Mouse (Mus musculus): ENCODE data around the gene Rgs6. TPM values are rescaled to one million over a fixed set of nuclear protein-coding genes. Genes with fewer than 3 reads are reported as not detected.

Rgs6 gene
- polyA plus RNA-seq, 1 experiment from 2014 or later, result 1.0 TPM

DNA sequence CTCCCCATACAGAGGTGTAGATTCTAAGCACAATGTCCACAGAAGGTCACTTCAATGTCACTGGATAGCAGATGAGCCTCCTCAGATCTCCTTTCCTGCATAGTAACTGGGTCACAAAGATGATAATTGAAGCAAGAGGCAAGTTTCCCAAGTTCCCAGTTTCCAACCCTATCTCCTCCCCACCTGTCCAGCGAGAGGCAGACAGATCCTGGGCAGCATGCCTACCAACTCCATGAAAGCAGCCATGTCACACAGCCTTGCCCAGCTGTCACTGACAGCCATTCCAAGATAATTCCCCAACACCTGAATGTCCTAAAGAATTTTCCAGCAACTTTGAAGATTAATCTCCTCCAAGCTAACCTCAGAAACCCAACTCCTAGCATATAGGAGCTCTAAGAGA, 399.6 kb downstream of the Rgs6 start:
- Histone ChIP-seq H3K4me2 (no peak overlapping the region), H3K9ac (ENCODE audit: low read depth, low read length) (no peak overlapping the region), H3K4me1 (replicated peaks; ENCODE audit: control insufficient read depth, insufficient read depth, low read length) (no peaks in the 10 kb centered on the region), H3K4me3 (ENCODE audit: low read depth, low read length) (no peak overlapping the region), H3K9me3 (ENCODE audit: control insufficient read depth, low read length) (no peaks in the 10 kb centered on the region), H3K27ac (ENCODE audit: low read depth, low read length) (no peak overlapping the region), H3K27me3 (replicated peaks; ENCODE audit: control insufficient read depth, insufficient read depth, low read length) (no peaks in the 10 kb centered on the region), H3K36me3 (ENCODE audit: control insufficient read depth, insufficient read depth, low read length) (no peaks in the 10 kb centered on the region)
- ATAC-seq (replicated peaks; ENCODE audit: low FRiP score), result no peak
- WGBS, result 74% methylated on average over 1 of the region's 1 CpGs
- DNase-seq (ENCODE audit: low spot score), result no peak

DNA sequence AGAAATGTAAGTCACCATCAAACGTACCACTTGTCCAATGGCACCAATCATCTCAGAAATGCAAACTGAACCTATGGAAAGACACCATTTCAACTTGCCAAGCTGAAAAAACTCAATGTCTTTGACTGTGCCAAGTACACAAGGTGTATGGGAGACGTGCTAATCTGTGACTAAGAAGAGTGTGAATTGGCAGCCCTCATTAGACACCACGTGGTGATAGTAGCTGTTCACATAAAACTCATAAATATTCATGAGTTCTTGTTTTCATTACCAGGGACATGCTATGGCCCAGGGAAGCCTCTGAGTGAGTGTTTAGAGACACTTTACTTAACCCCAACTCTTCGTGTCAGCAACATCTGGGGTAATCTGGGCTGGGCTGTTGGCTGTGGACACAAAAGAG, 405.8 kb downstream of the Rgs6 start:
- no peak overlapping the region for H3K4me3 ChIP-seq (ENCODE audit: low read depth, low read length)
- 43% methylated on average over 4 of the region's 4 CpGs for WGBS
- no peak overlapping the region for H3K27ac ChIP-seq (ENCODE audit: low read depth, low read length)
- no peak for ATAC-seq (replicated peaks; ENCODE audit: low FRiP score)
- no peak for DNase-seq (ENCODE audit: low spot score)
- H3K4me1 ChIP-seq (replicated peaks; ENCODE audit: control insufficient read depth, insufficient read depth, low read length), result no peaks in the 10 kb centered on the region
- H3K36me3 ChIP-seq (ENCODE audit: control insufficient read depth, insufficient read depth, low read length), result no peaks in the 10 kb centered on the region
- no peaks in the 10 kb centered on the region for H3K27me3 ChIP-seq (replicated peaks; ENCODE audit: control insufficient read depth, insufficient read depth, low read length)
- H3K9ac ChIP-seq (ENCODE audit: low read depth, low read length), result no peak overlapping the region
- no peak overlapping the region for H3K4me2 ChIP-seq
- H3K9me3 ChIP-seq (ENCODE audit: control insufficient read depth, low read length), result no peaks in the 10 kb centered on the region

GRCm38 (mm10) chr12:82996775-82997174, 408.7 kb downstream of the Rgs6 start:
- no peak for DNase-seq (ENCODE audit: low spot score)
- H3K4me2 ChIP-seq, result no peak overlapping the region
- H3K27me3 ChIP-seq (replicated peaks; ENCODE audit: control insufficient read depth, insufficient read depth, low read length), result no peaks in the 10 kb centered on the region
- no peak overlapping the region for H3K4me3 ChIP-seq (ENCODE audit: low read depth, low read length)
- H3K36me3 ChIP-seq (ENCODE audit: control insufficient read depth, insufficient read depth, low read length), result no peaks in the 10 kb centered on the region
- 62% methylated on average over 4 of the region's 4 CpGs for WGBS
- H3K27ac ChIP-seq (ENCODE audit: low read depth, low read length), result no peak overlapping the region
- no peaks in the 10 kb centered on the region for H3K4me1 ChIP-seq (replicated peaks; ENCODE audit: control insufficient read depth, insufficient read depth, low read length)
- ATAC-seq (replicated peaks; ENCODE audit: low FRiP score), result no peak
- no peak overlapping the region for H3K9ac ChIP-seq (ENCODE audit: low read depth, low read length)
- no peaks in the 10 kb centered on the region for H3K9me3 ChIP-seq (ENCODE audit: control insufficient read depth, low read length)

DNA sequence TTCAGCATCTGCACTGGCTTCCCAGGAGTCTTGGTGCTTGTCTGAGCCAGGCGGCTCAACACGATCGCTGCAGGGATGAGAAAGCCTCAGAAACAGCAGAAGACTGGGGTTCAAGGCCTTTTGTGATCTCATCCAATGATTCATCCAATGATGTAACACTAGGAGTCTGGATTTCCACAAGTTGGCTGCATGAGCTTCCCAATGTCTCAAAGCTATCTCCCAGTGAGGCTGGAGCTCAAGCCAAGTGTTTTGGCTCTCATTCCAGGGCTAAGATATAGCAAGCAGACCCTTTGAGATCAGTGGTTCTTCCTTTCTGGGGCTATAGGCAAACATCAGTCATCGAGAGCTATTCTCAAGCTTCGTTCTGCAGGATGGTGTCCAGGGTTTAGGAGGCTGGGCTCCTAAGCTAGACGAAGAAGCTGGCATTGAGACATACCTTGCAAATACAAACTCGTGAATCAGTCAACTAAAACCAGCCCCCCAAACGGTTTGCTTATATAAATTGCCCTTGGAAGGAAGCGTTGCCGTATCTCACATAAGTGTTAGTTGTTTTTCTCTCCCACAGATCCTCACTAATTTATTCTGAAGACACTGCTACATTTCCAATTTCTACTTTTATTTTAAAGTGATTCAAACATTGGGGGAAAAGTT, 410.7 kb downstream of the Rgs6 start:
- no peak for DNase-seq (ENCODE audit: low spot score)
- Histone ChIP-seq H3K4me2 (no peak overlapping the region), H3K27me3 (replicated peaks; ENCODE audit: control insufficient read depth, insufficient read depth, low read length) (no peaks in the 10 kb centered on the region), H3K4me3 (ENCODE audit: low read depth, low read length) (no peak overlapping the region), H3K27ac (ENCODE audit: low read depth, low read length) (no peak overlapping the region), H3K9me3 (ENCODE audit: control insufficient read depth, low read length) (no peaks in the 10 kb centered on the region), H3K4me1 (replicated peaks; ENCODE audit: control insufficient read depth, insufficient read depth, low read length) (no peaks in the 10 kb centered on the region), H3K9ac (ENCODE audit: low read depth, low read length) (no peak overlapping the region), H3K36me3 (ENCODE audit: control insufficient read depth, insufficient read depth, low read length) (no peaks in the 10 kb centered on the region)
- no peak for ATAC-seq (replicated peaks; ENCODE audit: low FRiP score)
- 85% methylated on average over 10 of the region's 10 CpGs for WGBS

- H3K4me2 ChIP-seq, result no peak overlapping the region
- no peak overlapping the region for H3K4me3 ChIP-seq (ENCODE audit: low read depth, low read length)
- DNase-seq (ENCODE audit: low spot score) (no peak), ATAC-seq (replicated peaks; ENCODE audit: low FRiP score) (no peak)
- H3K9me3 ChIP-seq (ENCODE audit: control insufficient read depth, low read length), result no peaks in the 10 kb centered on the region
- H3K36me3 ChIP-seq (ENCODE audit: control insufficient read depth, insufficient read depth, low read length), result no peaks in the 10 kb centered on the region
- 80% methylated on average over 7 of the region's 7 CpGs for WGBS
- no peak overlapping the region for H3K9ac ChIP-seq (ENCODE audit: low read depth, low read length)
- H3K4me1 ChIP-seq (replicated peaks; ENCODE audit: control insufficient read depth, insufficient read depth, low read length), result no peaks in the 10 kb centered on the region
- H3K27me3 ChIP-seq (replicated peaks; ENCODE audit: control insufficient read depth, insufficient read depth, low read length), result no peaks in the 10 kb centered on the region
- H3K27ac ChIP-seq (ENCODE audit: low read depth, low read length), result no peak overlapping the region
These were observed 411.4 kb downstream of the Rgs6 start for GRCm38 (mm10) chr12:82999333-83000032.

- Histone ChIP-seq H3K4me1 (replicated peaks; ENCODE audit: control insufficient read depth, insufficient read depth, low read length) (no peaks in the 10 kb centered on the region), H3K9ac (ENCODE audit: low read depth, low read length) (no peak overlapping the region), H3K27ac (ENCODE audit: low read depth, low read length) (no peak overlapping the region), H3K9me3 (ENCODE audit: control insufficient read depth, low read length) (no peaks in the 10 kb centered on the region), H3K4me2 (no peak overlapping the region), H3K36me3 (ENCODE audit: control insufficient read depth, insufficient read depth, low read length) (no peaks in the 10 kb centered on the region), H3K27me3 (replicated peaks; ENCODE audit: control insufficient read depth, insufficient read depth, low read length) (no peaks in the 10 kb centered on the region), H3K4me3 (ENCODE audit: low read depth, low read length) (no peak overlapping the region)
- no peak for DNase-seq (ENCODE audit: low spot score)
- 78% methylated on average over 11 of the region's 11 CpGs for WGBS
- ATAC-seq (replicated peaks; ENCODE audit: low FRiP score), result no peak
These were observed 412.0 kb downstream of the Rgs6 start for GRCm38 (mm10) chr12:83000033-83000570.

- no peak overlapping the region for H3K27ac ChIP-seq (ENCODE audit: low read depth, low read length)
- H3K4me1 ChIP-seq (replicated peaks; ENCODE audit: control insufficient read depth, insufficient read depth, low read length), result no peaks in the 10 kb centered on the region
- H3K27me3 ChIP-seq (replicated peaks; ENCODE audit: control insufficient read depth, insufficient read depth, low read length), result no peaks in the 10 kb centered on the region
- no peak overlapping the region for H3K9ac ChIP-seq (ENCODE audit: low read depth, low read length)
- ATAC-seq (replicated peaks; ENCODE audit: low FRiP score) (no peak), DNase-seq (ENCODE audit: low spot score) (no peak)
- WGBS, result 90% methylated on average over 4 of the region's 4 CpGs
- no peak overlapping the region for H3K4me3 ChIP-seq (ENCODE audit: low read depth, low read length)
- H3K9me3 ChIP-seq (ENCODE audit: control insufficient read depth, low read length), result no peaks in the 10 kb centered on the region
- no peaks in the 10 kb centered on the region for H3K36me3 ChIP-seq (ENCODE audit: control insufficient read depth, insufficient read depth, low read length)
- H3K4me2 ChIP-seq, result no peak overlapping the region
These were observed 412.9 kb downstream of the Rgs6 start for GRCm38 (mm10) chr12:83000957-83001356.

GRCm38 (mm10) chr12:83004014-83004682, 416.1 kb downstream of the Rgs6 start:
- ATAC-seq (replicated peaks; ENCODE audit: low FRiP score) (no peak), DNase-seq (ENCODE audit: low spot score) (no peak)
- WGBS, result 63% methylated on average over 9 of the region's 9 CpGs
- H3K4me3 ChIP-seq (ENCODE audit: low read depth, low read length), result no peak overlapping the region
- no peak overlapping the region for H3K4me2 ChIP-seq
- no peaks in the 10 kb centered on the region for H3K27me3 ChIP-seq (replicated peaks; ENCODE audit: control insufficient read depth, insufficient read depth, low read length)
- no peak overlapping the region for H3K27ac ChIP-seq (ENCODE audit: low read depth, low read length)
- H3K9ac ChIP-seq (ENCODE audit: low read depth, low read length), result no peak overlapping the region
- no peaks in the 10 kb centered on the region for H3K36me3 ChIP-seq (ENCODE audit: control insufficient read depth, insufficient read depth, low read length)
- H3K9me3 ChIP-seq (ENCODE audit: control insufficient read depth, low read length), result no peaks in the 10 kb centered on the region
- H3K4me1 ChIP-seq (replicated peaks; ENCODE audit: control insufficient read depth, insufficient read depth, low read length), result no peaks in the 10 kb centered on the region

All from liver, embryonic 11.5 days (tissue).